Mouse (Mus musculus): ENCODE data around the gene Brf1. TPM values are rescaled to one million over a fixed set of nuclear protein-coding genes. Genes with fewer than 3 reads are reported as not detected.

Gene Brf1
- polyA plus RNA-seq, 1 experiment = 37.2 TPM

DNA sequence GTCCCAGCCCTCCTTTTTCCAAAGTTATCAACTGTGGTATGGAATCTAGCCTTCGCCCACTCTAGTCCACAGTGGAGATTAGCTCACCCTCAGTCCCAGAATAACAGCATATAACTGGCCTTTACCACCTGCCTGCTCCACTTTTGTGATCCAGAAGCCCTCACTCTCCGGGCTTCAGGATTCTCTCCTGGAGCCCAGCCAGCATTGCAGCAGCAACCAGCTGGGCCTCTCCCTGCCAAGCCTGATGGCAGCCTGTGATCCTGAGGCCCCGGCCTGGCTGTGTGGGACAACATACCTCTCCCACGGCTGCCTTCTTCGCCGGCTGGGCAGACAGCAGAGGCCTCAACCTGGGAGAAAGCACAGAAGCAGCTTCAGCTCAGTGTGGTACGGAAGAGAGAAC, 39.1 kb downstream of the Brf1 start:
- no peaks in the 10 kb centered on the region for H3K4me1 ChIP-seq (ENCODE audit: control insufficient read depth, insufficient read depth, low read length)
- H3K27ac ChIP-seq (ENCODE audit: insufficient read depth, low read length) = no peak overlapping the region
- H3K4me3 ChIP-seq (ENCODE audit: insufficient read depth, low read length) = no peak overlapping the region
- TF ChIP-seq CTCF (IDR thresholded peaks at IDR 0.05; ENCODE audit: borderline replicate concordance, insufficient read depth, low read length) = no peak
- TF ChIP-seq POLR2A (IDR thresholded peaks at IDR 0.05; ENCODE audit: low read depth, low read length) = no peak

DNA sequence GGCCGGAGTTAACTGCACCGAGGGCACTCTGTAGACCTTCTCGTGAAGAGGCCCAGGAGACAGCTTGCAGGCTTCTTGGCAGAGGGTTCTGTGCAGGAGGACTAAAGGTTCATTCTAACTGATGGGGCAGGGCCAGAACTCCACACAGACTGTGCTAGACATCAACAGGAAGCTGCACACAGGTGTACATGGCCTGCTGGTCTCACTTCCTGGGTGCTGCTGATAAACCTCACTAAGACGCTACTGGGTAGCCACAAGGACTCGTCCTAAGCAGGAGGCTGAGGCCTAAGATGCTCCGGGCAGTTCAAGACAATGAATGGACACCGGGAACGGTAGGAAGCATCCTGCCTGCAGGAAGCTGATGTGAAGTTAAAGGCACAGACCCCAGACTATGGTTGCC, 41.1 kb downstream of the Brf1 start:
- no peak overlapping the region for H3K4me3 ChIP-seq (ENCODE audit: insufficient read depth, low read length)
- no peak overlapping the region for H3K27ac ChIP-seq (ENCODE audit: insufficient read depth, low read length)
- no peaks in the 10 kb centered on the region for H3K4me1 ChIP-seq (ENCODE audit: control insufficient read depth, insufficient read depth, low read length)
- TF ChIP-seq CTCF (IDR thresholded peaks at IDR 0.05; ENCODE audit: borderline replicate concordance, insufficient read depth, low read length) (no peak), POLR2A (IDR thresholded peaks at IDR 0.05; ENCODE audit: low read depth, low read length) (no peak)

DNA sequence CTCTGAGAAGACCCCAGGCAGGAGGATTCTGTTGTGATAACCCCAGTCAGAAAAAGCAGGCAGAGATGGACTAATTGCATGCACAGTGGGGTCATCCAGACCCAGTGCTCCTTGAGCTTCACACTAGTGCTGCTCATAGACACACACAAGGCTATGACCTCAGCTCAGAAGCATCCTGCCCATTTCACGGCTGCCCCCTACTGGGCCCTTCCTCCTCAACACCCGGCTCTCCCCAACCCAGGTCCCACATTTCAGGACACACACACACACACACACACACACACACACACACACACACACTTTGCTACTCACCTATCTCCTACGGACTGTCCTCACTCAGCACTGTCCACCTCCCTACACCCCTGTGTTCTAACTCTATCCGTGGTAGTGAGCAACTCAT, 42.2 kb downstream of the Brf1 start:
- TF ChIP-seq POLR2A (IDR thresholded peaks at IDR 0.05; ENCODE audit: low read depth, low read length) (no peak), CTCF (IDR thresholded peaks at IDR 0.05; ENCODE audit: borderline replicate concordance, insufficient read depth, low read length) (peak; percentile 51; the same call in 1 of the 2 replicates)
- Histone ChIP-seq H3K4me1 (ENCODE audit: control insufficient read depth, insufficient read depth, low read length) (no peaks in the 10 kb centered on the region), H3K4me3 (ENCODE audit: insufficient read depth, low read length) (no peak overlapping the region), H3K27ac (ENCODE audit: insufficient read depth, low read length) (no peak overlapping the region)

DNA sequence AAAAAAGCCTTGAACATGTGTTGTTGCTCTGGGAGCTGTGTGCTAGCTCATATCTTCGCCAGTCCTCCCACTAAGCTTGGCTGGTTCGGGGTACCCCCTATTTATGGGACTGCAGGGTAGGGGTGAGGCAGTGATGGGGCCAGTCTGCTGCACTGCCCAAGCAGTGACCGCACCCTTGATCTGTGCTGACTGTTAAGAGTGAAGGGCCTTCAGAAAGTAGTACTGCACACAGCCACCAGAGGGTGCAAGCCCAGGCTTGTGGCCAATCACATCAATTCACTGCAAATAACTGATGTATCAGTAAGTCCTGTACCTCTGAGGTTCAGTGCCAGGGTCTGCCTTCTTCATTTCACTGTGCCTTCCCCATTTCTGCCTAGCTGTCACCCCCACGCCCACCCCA, 44.7 kb downstream of the Brf1 start:
- H3K4me1 ChIP-seq (ENCODE audit: control insufficient read depth, insufficient read depth, low read length) = no peaks in the 10 kb centered on the region
- H3K4me3 ChIP-seq (ENCODE audit: insufficient read depth, low read length) = no peak overlapping the region
- H3K27ac ChIP-seq (ENCODE audit: insufficient read depth, low read length) = no peak overlapping the region
- TF ChIP-seq POLR2A (IDR thresholded peaks at IDR 0.05; ENCODE audit: low read depth, low read length) = no peak
- TF ChIP-seq CTCF (IDR thresholded peaks at IDR 0.05; ENCODE audit: borderline replicate concordance, insufficient read depth, low read length) = peak; percentile 84; the same call in 1 of the 2 replicates

DNA sequence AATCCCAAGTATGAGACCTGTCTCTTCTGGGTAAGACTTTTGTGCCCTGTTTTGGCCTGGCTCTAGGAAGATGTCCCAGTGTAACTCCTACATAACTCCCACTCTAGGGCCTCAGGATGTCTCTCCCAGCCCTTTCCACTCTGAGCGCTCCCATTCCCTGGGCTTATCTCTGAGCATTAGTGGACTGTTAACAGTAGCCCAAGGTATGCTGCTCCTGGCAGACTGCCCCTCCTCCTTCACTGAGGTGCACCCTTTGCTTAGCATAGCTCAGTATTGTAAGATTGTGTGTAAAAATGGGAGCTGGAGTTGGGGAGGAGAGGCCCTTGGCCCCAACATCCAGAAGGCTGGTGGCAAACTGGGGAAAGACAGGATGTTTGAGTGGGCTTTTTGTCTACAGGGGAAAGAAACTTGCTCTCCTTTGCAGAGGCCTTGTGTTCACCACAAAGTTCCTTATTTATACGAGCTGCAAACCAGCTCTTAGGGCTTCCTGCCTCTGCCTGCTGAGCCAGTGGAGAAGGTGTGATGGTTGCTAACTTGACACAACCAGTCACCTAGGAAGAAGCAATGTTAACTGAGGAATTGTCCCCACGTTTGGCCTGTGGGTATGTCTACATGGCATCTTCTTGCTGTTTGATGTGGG, 47.5 kb downstream of the Brf1 start:
- Histone ChIP-seq H3K4me3 (ENCODE audit: insufficient read depth, low read length) (no peak overlapping the region), H3K27ac (ENCODE audit: insufficient read depth, low read length) (no peak overlapping the region), H3K4me1 (ENCODE audit: control insufficient read depth, insufficient read depth, low read length) (no peaks in the 10 kb centered on the region)
- no peak for TF ChIP-seq CTCF (IDR thresholded peaks at IDR 0.05; ENCODE audit: borderline replicate concordance, insufficient read depth, low read length)
- no peak for TF ChIP-seq POLR2A (IDR thresholded peaks at IDR 0.05; ENCODE audit: low read depth, low read length)

DNA sequence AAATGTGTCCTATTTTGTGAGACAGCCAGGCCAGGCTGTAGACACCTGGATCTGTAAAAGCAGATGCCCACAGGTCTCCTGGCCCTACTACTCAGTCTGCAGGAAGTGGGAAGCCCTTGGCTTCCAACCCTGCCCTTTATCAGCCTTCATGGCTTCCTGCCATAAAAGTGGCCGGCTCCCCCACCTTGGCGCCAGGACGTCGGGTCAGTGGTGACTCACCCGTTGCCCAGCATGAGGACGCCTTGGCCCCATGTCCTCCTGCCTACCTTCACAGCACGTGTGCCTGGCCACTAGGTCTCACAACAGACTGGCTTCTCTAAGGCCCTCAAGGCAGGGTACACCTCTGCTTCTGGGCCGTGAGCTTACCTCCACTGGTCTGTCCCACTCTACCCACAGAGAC, 48.1 kb downstream of the Brf1 start:
- Histone ChIP-seq H3K4me3 (ENCODE audit: insufficient read depth, low read length) (no peak overlapping the region), H3K27ac (ENCODE audit: insufficient read depth, low read length) (no peak overlapping the region), H3K4me1 (ENCODE audit: control insufficient read depth, insufficient read depth, low read length) (no peaks in the 10 kb centered on the region)
- TF ChIP-seq POLR2A (IDR thresholded peaks at IDR 0.05; ENCODE audit: low read depth, low read length) = no peak
- no peak for TF ChIP-seq CTCF (IDR thresholded peaks at IDR 0.05; ENCODE audit: borderline replicate concordance, insufficient read depth, low read length)

DNA sequence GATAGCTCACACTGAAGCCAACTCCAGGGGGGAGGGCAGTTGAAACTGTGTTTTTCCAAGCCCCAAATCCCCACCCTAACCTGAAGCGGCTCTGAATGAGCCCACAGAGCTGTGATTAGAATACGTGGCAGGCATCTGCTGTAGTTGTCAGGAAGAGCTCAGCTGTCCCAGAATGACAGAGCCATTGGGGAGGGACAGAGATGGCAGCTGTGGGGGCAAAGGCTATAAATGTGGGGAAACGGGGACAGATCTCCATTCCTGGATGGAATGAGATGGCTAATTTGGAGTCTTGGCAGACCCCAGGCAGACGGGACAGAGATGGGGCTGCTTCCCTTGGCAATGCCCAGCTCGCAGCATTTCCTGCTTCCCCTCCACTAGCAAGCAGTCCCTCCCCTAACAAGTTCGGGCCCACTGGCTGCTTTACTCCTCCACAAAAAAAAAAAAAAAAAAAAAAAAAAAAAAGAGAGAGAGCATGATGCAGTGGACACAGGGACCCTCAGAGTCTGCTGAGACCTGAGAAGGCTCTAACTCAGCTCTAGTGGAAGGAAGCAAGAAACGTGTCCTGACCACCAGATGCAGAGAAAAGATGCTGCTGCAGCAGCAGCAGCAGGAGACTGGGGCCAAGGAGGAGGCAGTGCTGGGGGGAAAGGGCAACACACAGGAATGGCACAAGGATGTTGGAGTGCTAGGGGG, 49.2 kb downstream of the Brf1 start:
- Histone ChIP-seq H3K4me3 (ENCODE audit: insufficient read depth, low read length) (no peak overlapping the region), H3K27ac (ENCODE audit: insufficient read depth, low read length) (no peak overlapping the region), H3K4me1 (ENCODE audit: control insufficient read depth, insufficient read depth, low read length) (no peaks in the 10 kb centered on the region)
- no peak for TF ChIP-seq CTCF (IDR thresholded peaks at IDR 0.05; ENCODE audit: borderline replicate concordance, insufficient read depth, low read length)
- TF ChIP-seq POLR2A (IDR thresholded peaks at IDR 0.05; ENCODE audit: low read depth, low read length) = no peak

DNA sequence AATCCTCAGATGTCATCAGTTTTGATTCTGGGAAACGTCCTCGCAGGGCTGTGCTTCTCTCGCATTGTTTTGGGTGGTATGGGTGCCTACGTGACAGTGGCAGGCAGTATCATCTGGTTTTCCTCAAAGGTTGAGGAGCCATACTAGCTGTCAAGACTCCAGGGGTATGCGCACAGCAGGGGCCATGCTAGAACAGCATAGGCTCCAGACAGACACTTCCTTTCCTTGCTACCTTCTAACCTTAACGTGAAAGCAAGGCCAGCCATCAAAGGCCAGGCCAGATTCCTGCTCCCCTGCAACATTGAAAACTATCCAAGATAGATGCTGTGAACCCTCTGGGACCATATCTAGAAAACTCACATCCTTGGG, 49.8 kb downstream of the Brf1 start:
- TF ChIP-seq POLR2A (IDR thresholded peaks at IDR 0.05; ENCODE audit: low read depth, low read length) (no peak), CTCF (IDR thresholded peaks at IDR 0.05; ENCODE audit: borderline replicate concordance, insufficient read depth, low read length) (no peak)
- H3K4me1 ChIP-seq (ENCODE audit: control insufficient read depth, insufficient read depth, low read length) = no peaks in the 10 kb centered on the region
- H3K27ac ChIP-seq (ENCODE audit: insufficient read depth, low read length) = no peak overlapping the region
- no peak overlapping the region for H3K4me3 ChIP-seq (ENCODE audit: insufficient read depth, low read length)

DNA sequence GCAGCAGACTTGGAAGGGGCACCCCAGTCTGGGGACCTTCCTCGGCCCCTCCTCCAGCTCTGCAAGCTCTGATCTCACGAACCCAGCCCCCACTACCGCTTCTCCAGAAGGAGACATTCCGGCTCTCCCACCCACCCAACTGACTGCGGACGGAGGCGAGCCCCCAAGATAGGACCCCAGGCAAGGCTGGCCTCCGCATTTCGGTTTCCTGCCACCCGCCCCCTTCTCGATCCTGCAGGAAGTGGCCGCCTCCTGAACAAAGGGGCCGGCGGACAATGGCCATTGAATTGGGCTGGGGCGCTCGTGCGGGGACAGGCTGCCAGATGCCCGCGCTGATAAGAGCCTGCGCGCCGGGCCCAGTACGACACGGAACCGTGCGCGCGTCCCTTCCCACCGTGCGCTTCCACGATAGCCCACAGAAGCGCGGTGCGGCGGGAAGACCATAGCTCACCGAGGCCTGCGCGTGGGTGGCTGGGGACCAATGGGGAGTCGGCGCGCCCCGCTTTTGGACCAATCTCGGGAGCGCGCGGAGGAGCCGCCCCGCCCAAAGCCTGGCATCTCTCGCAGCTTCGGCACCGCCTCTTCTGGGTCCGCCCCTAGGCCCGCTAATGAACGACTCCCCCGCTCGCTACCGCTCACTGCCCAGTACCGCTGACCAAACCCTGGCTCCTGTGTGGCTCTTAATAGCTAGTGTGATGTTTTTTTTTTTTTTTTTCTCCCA, 50.3 kb downstream of the Brf1 start:
- H3K4me1 ChIP-seq (ENCODE audit: control insufficient read depth, insufficient read depth, low read length) = no peaks in the 10 kb centered on the region
- no peak overlapping the region for H3K27ac ChIP-seq (ENCODE audit: insufficient read depth, low read length)
- TF ChIP-seq CTCF (IDR thresholded peaks at IDR 0.05; ENCODE audit: borderline replicate concordance, insufficient read depth, low read length) = no peak
- peak; percentile 71 for TF ChIP-seq POLR2A (IDR thresholded peaks at IDR 0.05; ENCODE audit: low read depth, low read length)
- H3K4me3 ChIP-seq (ENCODE audit: insufficient read depth, low read length) = peak overlapping the region; percentile 53

DNA sequence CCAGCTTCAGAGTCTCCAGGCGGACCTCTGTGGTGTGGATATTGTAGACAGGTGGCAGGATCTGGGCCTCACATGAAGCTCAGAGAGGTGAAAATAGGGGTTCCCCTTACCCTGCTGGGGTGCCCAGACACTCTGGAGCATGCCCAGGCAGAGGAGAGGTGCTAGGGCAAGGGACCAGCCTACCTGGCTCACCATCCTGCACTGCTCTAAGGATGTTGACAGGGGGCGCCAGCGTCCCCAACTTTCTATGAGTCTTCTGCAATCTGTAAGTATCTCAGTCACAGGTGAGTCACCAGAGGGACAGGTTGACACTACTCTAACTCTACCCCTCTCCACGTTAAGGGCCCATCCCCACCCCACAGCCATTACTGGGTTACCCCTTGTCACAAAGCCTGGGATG, 53.2 kb downstream of the Brf1 start:
- peak; percentile 6; the same call in 1 of the 2 replicates for TF ChIP-seq CTCF (IDR thresholded peaks at IDR 0.05; ENCODE audit: borderline replicate concordance, insufficient read depth, low read length)
- no peak for TF ChIP-seq POLR2A (IDR thresholded peaks at IDR 0.05; ENCODE audit: low read depth, low read length)
- H3K4me1 ChIP-seq (ENCODE audit: control insufficient read depth, insufficient read depth, low read length) = no peaks in the 10 kb centered on the region
- H3K4me3 ChIP-seq (ENCODE audit: insufficient read depth, low read length) = no peak overlapping the region
- H3K27ac ChIP-seq (ENCODE audit: insufficient read depth, low read length) = no peak overlapping the region
